Mouse (Mus musculus) layer of hippocampus, postnatal 36 days (tissue): Measurements from ENCODE around the gene Rpl32. TPM values are rescaled to one million over a fixed set of nuclear protein-coding genes. Genes with fewer than 3 reads are reported as not detected.
"Not testable (repeated sequence)": the region's sequence is repeated elsewhere in the genome, so short reads cannot be mapped to it uniquely, and the experiment has no call there.

Experiments
- DNase-seq, 2 experiments: peaks; one replicate each; pipeline ENCODE4 v3.0.0; 2022
- total RNA-seq, 2 experiments: library from RNA; stranded (reverse); gene quantifications; 2 replicates each; pipeline ENCODE4 v1.2.3; 2021

Gene Rpl32
- 100 to 1,000 TPM; 464 to 470 TPM for total RNA-seq

GRCm38 (mm10) chr6:115808488-115809231 is at the start of gene Rpl32:
Rpl32 (minus strand) TSS chr6:115808747.
- peak; percentile 86 to 87 for DNase-seq

GRCm38 (mm10) chr6:115856361-115856745 is 47.8 kb upstream of the Rpl32 start:
- DNase-seq: no peak

GRCm38 (mm10) chr6:115855733-115856360 is 47.3 kb upstream of the Rpl32 start:
- DNase-seq: peak; percentile 30 to 41

GRCm38 (mm10) chr6:115854432-115854831 is 45.9 kb upstream of the Rpl32 start:
- DNase-seq: no peak

GRCm38 (mm10) chr6:115853985-115854384 is 45.4 kb upstream of the Rpl32 start:
- no peak for DNase-seq

- peak; percentile 98 to 99 for DNase-seq
These were observed 44.7 kb upstream of the Rpl32 start, which contains the start of the genes Mbd4 and Ift122 for GRCm38 (mm10) chr6:115853091-115853813. Mbd4 (minus strand) TSS chr6:115853371. Ift122 (plus strand) TSS chr6:115853470.

- DNase-seq: no peak
These were observed 44.0 kb upstream of the Rpl32 start for GRCm38 (mm10) chr6:115852446-115853090.

DNA sequence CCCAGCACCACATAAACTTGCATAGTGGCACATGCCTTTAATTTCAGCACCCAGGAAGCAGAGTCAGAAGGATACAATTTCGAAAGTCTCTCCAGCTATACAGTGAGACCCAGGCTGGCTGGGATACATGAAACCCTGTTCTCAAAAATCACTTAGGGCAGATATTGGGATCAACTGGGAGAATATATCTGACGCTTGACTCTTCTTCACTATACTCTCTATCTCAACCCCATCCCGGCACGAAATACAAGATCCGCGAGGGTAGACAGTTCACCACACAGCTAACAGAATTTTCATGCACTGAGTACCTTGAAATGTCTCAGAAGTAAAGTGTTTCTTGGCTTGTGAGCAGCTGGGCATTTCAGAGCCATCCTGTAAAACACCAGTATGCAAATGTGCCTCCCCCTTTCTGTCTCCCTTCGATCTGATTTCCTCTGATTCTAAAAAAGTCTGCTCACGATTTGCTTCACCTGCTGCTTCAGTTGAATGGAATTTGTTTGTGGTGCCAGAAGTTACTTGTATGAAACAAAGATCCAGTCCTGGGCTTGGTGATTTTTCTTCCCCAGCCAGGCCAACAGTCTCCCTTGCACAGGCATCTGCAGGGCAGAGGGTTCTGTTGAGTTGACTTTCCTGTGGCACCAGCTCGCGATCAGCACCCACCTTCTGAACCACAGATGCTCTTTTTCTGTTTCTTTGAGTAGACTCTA is 40.2 kb upstream of the Rpl32 start:
- DNase-seq: no peak

GRCm38 (mm10) chr6:115846640-115847411 is 38.3 kb upstream of the Rpl32 start:
- peak in 1 of 2 experiments; percentile 39 for DNase-seq

DNA sequence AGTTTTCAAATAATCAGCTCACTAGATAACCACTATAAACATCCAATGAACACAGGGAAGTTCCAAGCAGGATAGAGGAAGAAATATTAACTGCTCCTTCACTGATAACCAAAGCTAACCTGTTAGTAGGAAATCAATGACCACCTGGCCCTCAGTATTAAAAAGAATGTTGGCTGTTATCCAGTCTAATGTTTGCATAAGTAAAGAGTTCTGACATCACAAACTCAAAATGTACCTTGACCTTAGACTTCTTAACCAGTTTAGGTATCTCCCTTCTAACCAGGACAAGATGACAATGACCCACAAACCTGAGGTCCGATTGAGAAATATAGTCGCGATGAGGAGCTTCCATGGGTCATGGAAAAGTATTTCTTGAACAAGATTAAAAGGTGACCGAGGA is 36.5 kb upstream of the Rpl32 start:
- no peak for DNase-seq

- DNase-seq: no peak
These were observed 30.2 kb upstream of the Rpl32 start for GRCm38 (mm10) chr6:115838745-115839144.

- DNase-seq: peak; percentile 55 to 56
These were observed 29.6 kb upstream of the Rpl32 start, which contains the start of gene Efcab12 for GRCm38 (mm10) chr6:115838161-115838597. Efcab12 (minus strand) TSS chr6:115838412.

DNA sequence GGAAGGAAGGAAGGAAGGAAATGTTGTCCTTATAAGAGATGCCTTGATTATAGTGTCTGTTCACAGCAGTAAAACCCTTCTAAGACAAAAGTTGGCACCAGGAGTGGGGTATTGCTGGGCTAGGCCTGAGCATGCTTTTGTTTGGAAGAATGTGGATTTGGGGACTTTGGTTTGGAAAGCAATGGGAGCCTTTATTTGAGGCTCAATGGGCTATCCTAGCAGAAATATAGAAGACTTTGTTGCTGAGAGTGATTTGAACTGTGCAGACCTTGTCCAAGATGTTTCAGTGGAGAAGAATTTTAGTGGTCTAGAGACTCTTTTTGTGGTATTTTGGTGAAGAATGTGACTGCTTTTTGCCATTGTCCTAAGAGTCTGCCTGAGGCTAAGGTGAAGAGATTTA is 25.3 kb upstream of the Rpl32 start:
- no peak for DNase-seq

DNA sequence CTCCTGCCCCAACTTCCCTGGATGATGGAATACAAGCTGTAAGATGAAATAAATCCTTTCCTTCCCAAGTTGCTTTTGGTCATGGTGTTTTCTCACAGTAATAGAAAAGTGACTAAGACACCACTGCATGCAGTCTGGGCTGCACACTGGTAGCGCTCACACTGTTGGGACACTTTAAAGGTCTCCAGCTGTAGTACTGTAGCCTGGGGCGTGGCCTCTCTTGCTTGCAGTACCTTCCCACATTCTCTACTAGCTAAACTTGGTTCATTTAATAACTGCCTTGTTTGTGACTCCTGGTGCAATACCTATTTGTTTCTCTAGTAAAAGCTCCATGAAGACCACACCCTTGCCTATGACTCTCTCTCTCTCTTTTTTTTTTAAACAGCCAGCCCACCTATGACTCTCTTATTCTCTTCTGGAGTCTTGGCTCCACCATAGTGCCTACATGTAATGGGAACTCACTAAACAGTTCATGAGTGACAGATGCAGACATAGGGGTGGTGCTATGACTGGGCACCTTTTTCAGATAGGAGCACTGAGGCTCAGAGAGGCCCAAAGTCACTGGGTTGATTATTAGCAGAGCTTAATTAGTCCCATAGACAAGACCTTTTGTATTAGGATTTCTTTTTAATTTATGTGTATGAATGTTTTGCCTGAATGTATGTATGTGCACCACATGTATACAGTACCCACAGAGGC is 23.8 kb upstream of the Rpl32 start:
- DNase-seq: no peak

GRCm38 (mm10) chr6:115830779-115831601 is 22.4 kb upstream of the Rpl32 start:
- DNase-seq: no peak

- DNase-seq: not testable (repeated sequence)
These were observed 15.4 kb upstream of the Rpl32 start for GRCm38 (mm10) chr6:115823850-115824464.

DNA sequence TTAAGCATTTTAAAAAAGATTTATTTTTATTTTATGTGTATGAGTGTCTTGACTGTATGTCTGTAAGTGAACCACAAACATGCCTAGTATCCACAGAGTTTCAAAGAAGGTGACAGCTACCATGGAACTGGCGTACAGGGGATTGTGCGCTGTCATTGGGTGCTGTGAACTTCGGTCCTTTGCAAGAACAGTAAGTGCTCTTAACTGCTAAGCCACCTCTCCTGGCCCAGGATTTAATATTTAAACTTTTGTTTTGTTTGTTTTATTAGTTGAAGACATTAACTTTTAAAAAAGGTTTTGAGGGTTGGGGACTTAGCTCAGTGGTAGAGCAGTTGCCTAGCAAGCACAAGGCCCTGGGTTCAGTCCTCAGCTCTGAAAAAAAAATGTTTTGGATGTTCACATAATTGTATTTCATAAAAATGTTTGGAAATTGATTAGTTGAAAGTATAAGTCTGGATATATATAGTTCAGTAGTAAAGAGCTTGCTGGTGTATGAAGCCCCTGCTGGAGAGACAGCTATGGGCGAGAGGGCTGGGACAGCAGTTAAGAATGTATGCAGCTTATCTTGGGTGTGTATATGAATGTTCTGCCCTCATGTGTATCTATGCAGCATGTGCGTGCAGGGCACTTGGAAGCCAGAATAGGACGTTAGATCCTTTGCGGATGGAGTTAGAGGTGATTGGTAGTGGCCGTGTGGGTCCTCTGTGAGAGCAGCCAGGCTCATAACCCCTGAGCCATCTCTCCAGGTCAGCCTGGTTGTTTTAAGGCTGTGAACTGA is 12.9 kb upstream of the Rpl32 start:
- DNase-seq: no peak

DNA sequence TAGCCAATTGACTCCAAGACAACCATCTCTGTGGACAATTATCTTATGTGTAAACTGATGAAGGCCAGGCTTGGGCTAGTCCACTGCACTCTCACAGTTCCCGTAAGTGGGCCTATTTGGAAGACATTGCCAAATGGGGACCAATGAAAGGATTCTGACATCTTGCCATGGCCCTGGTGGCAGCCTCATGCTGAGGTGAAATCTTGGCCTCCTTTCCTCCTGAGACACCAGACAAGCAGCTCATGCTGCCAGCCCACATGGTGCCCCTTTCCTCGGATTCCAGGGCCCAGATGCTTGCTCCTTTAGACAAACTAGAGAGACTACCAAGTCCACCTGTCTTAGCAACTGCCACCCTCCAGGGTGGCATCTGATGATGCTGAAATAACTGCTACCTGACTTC is 9.6 kb upstream of the Rpl32 start:
- DNase-seq: no peak
